Mouse (Mus musculus): ENCODE measurements around the gene Tcf7l1.
"Not testable (repeated sequence)": the region's sequence is repeated elsewhere in the genome, so short reads cannot be mapped to it uniquely, and the experiment has no call there.

Gene Tcf7l1

DNA sequence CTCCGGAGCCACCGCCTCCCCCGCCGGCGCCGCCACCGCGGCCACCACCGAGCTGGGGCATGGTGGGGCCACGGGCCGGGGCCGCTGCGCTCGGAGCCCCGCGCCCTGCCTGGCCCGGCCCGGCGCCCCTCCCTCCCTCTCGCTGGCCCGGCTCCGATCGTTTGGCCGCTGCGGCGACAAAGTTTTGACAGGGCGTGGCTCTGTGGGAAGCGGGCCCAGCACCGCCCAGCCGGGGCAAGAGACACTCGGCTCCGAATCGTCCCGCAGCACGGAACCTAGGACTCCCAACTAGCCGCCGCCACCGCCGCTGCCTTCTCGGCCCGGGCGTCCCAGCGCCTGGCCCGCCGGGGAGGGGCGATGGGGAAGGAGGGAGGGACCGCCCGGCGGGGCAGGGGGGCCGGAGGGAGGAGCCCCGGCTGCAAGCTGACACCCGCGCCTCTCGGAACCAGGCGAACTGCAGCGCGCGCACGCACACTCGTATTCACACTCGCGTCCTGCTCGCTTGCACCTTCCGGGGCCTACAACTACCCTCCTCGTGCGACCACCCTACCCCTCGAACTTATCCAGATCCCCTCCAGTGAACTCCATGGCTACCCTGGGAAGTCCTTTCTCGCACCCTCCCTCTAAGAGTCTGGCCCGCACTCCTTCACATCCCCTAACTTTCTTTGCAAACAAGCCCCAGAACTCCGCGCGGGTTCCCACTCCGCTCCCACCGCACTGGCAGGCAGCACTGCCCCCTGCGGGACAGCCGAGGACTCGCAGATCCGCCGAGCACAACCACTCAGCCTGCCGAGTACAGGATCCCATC, at the start of gene Tcf7l1:
Gene Tcf7l1 (minus strand): TSS at position 363 of the 808 bp plus-strand sequence.
- peak; percentile 88 to 94 for DNase-seq

- no peak for DNase-seq
Measured at GRCm38 (mm10) chr6:72837756-72838155, 48.7 kb upstream of the Tcf7l1 start.

DNA sequence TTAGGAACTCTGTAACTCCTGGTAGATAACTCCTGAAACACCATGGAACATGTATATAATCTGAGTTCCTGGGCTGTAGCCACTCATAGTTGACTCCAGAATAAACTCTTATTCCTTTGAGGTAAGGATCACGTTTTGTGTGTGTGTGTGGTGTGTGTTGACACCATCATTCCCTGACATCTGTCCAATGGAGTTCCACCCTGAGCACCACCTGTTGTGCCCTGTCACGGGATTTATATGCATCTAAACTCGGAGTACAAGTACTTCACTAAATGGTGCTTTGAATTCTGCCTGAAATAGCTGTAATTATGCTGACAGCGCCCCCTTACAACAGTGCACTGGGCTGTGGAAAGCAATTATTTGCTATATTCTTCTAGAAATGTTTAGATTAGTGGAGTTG, 45.5 kb upstream of the Tcf7l1 start:
- no peak for DNase-seq

GRCm38 (mm10) chr6:72831858-72832257, 42.8 kb upstream of the Tcf7l1 start:
- no peak for DNase-seq

GRCm38 (mm10) chr6:72831276-72831675, 42.2 kb upstream of the Tcf7l1 start:
- peak; percentile 51 to 82 for DNase-seq

DNA sequence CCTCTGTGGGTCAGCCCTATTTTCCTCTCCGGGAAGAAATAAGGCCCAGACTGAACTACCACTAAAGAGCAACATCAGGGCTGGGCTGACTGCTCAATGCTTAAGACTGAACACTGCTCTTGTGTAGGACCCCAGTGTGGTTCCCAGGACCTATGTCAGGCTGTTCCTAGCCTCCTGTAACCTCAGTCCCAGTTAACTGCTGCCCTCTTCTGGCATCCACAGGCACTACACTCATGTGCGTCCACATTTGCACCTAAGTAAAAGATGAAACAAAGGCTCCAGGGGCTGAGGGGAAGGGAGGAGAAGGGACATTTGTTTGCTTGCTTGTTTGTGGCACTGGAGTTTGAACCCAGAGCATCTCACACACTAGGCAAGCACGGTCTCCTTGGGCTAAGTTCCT, 39.8 kb upstream of the Tcf7l1 start:
- DNase-seq, result peak in 1 of 2 experiments; percentile 53

GRCm38 (mm10) chr6:72828037-72828436, 39.0 kb upstream of the Tcf7l1 start:
- DNase-seq, result not testable (repeated sequence)

- DNase-seq, result no peak
Measured at GRCm38 (mm10) chr6:72825762-72826161, 36.7 kb upstream of the Tcf7l1 start.

DNA sequence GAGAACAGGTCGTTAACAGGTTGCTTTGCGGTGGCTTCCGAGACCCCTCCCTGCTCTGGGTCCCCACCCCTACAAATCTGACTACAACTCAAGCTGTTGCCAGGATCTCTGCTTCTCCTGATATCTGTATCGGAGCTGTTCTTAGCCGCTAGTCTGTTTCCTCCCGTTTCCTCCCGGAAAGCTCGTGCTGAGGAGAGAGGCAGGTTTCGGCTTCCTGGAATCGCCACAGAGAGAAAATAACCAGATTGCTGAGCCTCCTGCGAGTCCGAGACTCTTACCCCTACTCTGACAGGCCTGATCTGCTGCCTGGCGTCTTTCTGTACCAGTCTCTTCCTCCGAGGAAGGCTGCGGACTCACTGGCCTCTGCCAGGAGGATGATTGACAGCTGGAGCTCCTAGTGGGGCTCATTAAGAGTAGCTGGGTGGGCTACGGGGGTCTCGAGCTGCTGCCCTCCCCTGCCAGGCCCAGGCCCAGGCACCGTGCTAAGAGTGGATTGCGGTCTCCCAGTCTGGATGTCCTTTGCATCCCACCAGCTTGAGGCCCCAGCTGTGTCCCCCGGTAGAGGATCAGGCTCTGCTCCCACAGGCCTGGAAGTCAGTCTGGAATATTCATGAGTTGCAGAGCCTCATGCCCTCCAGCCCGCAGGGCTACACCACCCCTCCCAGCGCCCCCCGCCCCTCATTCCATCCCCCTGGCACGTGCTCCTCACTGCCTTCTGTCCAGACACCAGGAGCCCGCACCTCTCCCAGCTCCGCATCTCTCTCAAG, 36.1 kb upstream of the Tcf7l1 start:
- peak; percentile 17 to 25 for DNase-seq

DNA sequence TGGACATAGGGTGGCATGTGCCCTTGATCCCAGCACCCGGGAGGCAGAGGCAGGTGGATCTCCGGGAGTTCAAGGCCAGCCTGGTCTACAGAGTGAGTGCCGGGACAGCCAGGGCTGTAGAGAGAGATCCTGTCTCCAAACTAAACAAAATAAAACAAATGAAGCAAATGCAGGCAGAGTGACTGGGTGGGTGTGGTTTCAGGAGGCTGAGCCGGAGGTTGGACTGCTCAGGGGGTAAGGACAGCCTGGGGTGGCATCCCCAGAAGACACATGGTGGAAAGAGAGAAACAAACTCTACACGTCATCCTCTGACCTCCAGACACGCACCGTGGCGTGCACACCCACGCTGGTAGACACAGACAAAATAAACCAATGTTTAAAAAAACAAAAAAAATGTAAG, 24.4 kb upstream of the Tcf7l1 start:
- DNase-seq, result no peak

- DNase-seq, result no peak
Measured at GRCm38 (mm10) chr6:72810248-72810647, 21.2 kb upstream of the Tcf7l1 start.

DNA sequence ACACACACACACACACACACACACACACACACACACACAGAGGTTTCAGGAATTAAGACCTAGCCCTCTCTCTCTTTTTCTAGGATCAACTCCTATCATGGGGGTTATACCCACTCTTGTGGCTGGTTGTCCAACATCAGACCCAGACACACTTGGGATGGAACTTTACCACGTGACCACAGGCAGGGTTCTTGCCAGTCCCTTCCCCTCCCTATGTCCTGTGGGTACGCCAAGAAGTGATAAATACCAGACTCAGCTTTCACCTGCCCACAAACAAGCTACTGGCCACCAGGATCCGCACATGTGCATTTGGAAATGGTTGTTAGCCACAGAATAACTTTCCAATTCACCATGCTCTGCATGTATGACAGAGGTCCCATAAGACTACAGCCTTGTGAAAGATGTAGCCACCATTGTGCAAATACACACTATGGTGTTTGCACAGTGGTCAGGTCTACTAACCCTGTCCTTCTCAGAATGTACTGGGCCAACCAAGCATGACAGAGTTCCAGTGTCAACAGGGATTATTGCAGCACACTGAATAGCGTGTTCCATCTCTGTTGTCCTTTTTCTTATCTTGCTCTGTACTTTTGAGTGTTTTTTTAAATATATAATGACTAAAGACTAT, 20.6 kb upstream of the Tcf7l1 start:
- no peak for DNase-seq

DNA sequence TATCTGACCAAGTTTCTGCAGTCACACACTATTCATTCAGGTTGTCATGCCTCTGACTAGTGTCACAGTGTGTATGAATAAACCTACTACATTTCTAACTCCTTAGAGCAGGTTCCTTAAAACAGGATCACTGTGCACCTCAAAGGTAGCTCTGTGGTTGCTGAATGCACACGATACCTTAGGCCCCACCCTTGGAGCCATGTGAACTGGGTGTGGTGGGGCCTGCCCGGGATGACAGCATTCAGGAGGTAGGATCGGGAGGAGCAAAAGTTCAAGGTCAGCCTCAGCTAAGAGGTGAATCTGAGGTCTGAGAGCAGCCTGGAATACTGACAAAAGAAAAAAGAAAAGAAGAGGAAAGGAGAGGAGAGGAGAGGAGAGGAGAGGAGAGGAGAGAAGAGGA, 19.3 kb upstream of the Tcf7l1 start:
- DNase-seq, result no peak

GRCm38 (mm10) chr6:72803669-72804068, 14.6 kb upstream of the Tcf7l1 start:
- DNase-seq, result no peak

DNA sequence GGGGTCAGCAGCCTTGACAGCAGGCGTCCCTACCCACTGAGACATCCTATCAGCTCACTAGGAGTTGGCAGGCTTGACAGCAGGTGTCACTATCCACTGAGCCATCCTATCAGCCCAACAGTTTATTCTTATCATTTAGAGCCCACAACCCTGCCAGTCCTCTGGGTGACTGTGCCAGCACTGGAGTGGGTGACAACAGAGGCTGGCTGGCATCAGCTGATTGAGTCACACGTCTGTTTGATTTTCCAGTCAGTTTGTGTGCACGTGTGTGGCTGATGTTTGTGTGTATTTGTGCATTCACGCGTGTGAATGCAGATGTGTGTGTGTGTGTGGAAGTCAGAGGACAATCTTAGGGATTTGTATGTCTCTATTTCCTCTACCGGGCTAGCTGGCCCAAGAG, 13.1 kb upstream of the Tcf7l1 start:
- no peak for DNase-seq

DNA sequence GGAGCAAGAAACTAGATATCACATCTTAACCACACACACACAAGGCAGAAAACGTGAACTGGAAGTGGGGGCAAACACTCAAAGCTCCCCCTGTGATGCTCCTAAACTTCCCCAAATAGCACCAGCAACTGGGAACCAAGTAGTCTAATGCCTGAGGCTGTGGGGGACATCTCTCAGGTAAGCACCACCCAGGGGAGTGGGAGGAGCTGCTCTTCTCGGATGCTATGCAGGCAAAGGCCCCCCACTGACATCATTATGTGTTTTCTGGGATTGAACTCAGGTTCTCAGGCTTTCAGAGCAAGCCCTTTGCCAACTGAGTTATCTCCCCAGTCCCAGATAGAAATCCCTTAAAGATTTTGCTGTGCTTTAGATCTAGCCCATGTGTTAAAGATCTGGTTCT, 11.6 kb upstream of the Tcf7l1 start:
- no peak for DNase-seq

DNA sequence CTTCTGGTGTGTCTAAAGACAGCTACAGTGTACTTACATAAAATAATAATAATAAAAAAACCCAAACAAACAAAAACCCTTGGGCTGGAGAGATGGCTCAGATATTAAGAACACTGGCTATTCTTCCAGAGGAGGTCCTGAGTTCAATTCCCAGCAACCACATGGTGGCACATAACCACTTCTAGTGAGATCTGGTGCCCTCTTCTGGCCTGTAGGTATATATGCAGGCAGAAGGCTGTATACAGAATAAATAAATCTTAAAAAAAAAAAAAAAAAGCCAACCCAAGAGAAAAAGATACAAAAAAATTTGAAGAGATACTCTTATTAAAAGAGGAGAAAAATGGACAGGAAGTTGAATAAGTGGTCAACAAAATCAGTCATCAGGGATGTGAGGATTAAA, 8.7 kb upstream of the Tcf7l1 start:
- no peak for DNase-seq

DNA sequence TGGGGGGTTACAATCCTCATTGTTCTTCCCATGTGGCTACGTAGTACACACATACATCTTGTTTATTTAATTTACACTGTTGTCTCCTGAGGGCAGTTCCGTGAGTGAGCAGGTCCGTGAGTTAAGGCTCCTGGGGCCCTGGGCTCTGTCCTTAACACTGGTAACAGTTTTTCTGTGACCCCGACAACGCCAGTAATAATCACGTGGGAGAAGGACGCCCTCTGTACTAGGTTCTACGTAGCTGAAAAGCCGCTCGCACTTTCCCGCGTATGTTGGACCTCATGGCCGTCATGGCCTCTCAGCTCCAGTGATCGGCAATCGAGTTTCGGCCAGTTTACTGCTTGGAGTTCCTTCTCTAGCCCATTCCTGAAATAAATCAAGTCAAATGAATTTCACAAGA, 6.4 kb upstream of the Tcf7l1 start:
- DNase-seq, result peak in 1 of 2 experiments; percentile 5

DNA sequence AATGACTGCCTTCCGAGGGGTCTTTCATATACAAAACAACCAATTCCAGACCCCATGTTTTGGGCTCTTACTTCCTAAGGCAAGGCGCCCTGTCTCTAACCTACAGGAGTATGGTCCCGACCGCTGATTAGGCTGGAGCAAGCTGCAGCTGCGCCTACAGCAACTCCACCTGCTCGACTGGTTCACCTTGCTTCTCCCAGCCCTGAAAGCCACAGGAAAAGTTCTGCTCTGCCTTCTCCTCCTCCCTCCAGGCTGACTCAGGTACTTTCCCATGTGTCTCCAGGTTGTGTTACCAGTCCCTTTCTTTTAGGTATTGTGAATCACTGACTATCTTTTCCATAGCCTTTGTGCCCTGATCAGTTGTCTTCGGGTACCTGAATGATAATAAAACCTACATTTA, 5.8 kb upstream of the Tcf7l1 start:
- peak in 1 of 2 experiments; percentile 20 for DNase-seq

- no peak for DNase-seq
Measured at GRCm38 (mm10) chr6:72792641-72793040, 3.6 kb upstream of the Tcf7l1 start.

DNA sequence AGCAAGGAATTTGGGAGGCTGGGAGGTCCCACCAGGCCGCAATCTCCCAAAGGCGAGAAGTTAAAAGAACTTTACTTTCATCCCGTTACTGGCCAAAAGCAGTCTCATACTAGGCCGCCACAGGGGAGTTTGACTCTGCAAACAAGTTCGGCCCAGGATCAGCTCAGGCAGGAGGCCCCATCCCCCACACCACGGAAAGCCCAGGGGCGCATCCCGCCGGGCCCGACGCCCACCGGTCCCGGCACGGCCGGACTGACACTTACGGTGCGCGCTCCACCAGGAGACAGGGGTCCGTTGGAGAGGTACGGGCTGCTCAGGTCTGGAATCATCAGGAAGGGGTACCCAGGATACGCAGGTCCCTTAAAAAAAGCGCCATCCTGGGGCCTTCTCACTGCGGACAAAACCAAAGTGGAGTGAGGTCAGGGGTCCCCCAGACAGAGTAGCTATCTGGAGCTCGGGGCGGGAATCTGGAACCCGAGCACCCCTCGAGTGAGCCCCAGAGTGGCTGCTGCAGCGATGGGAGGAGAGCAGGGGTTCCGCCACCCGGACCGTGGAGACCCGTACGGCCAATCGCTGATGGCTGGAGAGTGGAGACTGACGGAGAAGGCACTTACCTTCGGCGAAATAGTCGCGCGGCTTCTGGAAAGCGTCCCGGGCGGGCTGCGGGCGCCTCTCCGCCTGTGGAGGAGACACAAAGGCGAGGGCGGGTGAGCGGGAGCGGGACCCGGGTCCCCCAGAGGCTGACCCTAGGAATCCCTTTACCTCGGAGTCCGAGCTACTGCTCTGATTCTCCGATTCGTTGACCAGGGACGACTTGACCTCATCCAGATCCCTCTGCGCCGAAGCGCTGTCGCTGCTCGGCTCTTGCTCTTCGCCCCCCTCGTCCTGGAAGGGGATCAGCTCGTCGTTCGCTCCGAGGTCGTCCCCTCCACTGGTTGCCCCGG, 834 bp downstream of the Tcf7l1 start:
- DNase-seq, result peak; percentile 23 to 64

DNA sequence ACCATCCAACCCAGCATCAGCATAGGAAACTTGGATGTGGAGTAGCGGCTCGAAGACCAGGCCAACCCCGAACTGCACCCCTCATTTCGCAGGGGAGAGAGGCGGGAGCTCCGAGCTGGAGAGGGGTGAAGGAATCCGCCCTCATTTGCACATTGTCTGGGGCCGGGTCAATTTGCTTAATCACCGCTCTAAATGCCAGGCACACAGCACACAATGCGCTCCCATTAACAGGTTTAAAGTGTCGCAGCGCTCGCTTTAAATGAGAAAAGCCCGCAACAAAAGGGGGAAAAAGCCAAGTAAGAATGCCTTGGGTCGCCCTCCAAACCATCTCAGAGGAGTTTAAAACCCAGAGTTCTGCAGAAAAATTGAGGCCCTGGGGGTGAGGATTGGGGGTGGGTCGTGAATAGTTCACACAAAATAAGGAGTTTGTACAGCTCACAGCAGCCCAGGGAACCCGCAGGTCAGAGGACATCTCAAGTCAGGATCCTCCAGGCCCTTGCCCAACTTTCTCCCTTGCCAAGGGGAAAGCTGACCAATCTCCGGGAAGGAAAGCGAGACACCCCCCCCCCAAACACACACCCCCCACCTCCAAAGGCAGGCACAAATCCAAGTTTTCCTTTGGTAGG, 1.6 kb downstream of the Tcf7l1 start:
- peak in 1 of 2 experiments; percentile 34 for DNase-seq

Measured in kidney, postnatal 36 days (tissue).